Mouse (Mus musculus) adrenal gland, postnatal 4 days (tissue): ENCODE measurements at regions not wholly inside any gene's neighbourhood (a gene's known extent, or its start where the extent isn't known, plus 50 kb on each side); places are given as distances from the start of the nearest gene placed in this dataset.

ENCODE experiments used
- DNase-seq, 2 experiments: peaks; one replicate each; pipeline ENCODE4 v3.0.0; 2021 to 2022; ENCODE audit warnings: low spot score in 2 of 2, mixed read lengths in 2 of 2

DNA sequence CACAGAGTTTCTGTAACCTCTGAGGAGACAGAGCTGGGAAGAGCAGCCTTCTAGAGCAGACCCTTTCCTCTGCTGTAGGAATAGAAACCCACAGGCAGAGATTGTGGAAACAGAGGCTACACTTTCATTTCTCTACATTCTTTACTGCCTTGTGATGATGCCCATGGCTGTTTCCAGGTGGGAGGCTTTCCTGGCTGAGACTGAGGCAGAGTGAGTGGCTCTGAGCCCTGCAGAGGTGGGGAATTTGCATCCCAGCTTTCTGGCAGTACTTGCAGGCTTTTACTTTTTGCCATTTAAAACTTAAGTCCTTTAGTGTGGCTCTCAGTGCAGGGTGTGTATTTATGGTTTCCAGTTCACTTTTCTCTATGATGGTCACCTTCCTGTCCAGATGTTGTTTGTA lies 50.5 kb upstream of the Slc22a23 start:
- DNase-seq, result no peak

- no peak for DNase-seq
Observed at GRCm38 (mm10) chr13:34395010-34395409, 50.0 kb upstream of the Slc22a23 start.
